In the genomic region with DNA sequence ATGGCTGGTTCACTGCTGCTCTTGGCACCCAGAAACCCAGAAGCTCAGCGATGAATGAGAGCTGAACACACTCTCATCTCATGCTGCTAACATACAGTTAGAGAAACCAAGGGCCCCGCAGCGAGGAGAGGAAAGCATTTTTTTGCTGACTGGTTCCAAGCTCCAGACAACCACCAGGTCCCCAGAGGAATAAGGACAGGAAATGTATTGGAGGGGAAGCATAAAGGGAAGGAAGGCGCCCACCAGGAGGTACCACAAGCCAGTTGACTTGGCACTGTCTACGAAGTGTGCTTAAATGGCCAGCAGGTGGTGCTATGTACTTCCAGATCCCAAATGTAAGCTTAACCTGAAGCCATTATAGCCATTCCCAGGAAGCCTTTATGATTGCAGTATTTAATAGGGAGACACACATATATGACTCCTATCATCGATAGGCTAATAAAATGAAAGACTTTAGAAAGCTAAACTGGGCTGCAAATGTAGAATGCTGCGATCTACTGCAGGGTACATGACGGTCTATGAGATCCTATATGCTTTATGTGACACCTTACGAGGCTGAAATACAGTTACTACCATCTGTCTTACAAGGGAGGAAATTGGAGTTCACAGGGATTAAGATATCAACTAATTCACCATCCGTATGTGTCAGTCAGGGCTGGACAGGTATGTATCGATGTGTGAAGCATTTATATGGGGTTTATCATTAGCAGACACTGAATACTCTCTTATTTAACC, we compare ENCODE assay signal across 8 mouse cellular contexts. TPM values are rescaled to one million over a fixed set of nuclear protein-coding genes. Genes with fewer than 3 reads are reported as not detected.
DNase-seq lines count a peak whose midpoint lies in the region; ATAC-seq and TF ChIP-seq lines count a peak whose summit lies in the region.

No protein-coding gene starts in this region.

- H3K27ac ChIP-seq in forebrain, postnatal 0 days (ENCODE audit: low read depth, low read length) = no peak overlapping the region
- no peak overlapping the region for H3K27ac ChIP-seq in intestine, embryonic 14.5 days (ENCODE audit: low read depth)
- H3K27ac ChIP-seq in left cerebral cortex, adult 2 months = no peak overlapping the region
- H3K27ac ChIP-seq in midbrain, embryonic 14.5 days (replicated peaks; ENCODE audit: low read depth, low read length) = no peak overlapping the region

- H3K36me3 ChIP-seq in forebrain, postnatal 0 days (ENCODE audit: insufficient read depth) = no peaks in the 10 kb centered on the region
- H3K36me3 ChIP-seq in intestine, embryonic 14.5 days (ENCODE audit: control insufficient read depth, insufficient read depth, low read length) = no peaks in the 10 kb centered on the region
- H3K36me3 ChIP-seq in midbrain, embryonic 14.5 days (ENCODE audit: control insufficient read depth, insufficient read depth, low read length) = no peaks in the 10 kb centered on the region
- H3K36me3 ChIP-seq in splenic B cell, adult 2 months (ENCODE audit: control insufficient read depth, insufficient read depth, low read length, poor library complexity, severe bottlenecking) = no peaks in the 10 kb centered on the region

- no peak overlapping the region for H3K4me2 ChIP-seq in forebrain, postnatal 0 days (ENCODE audit: low read depth)
- H3K4me2 ChIP-seq in intestine, embryonic 14.5 days (ENCODE audit: low read length) = no peak overlapping the region
- H3K4me2 ChIP-seq in midbrain, embryonic 14.5 days (ENCODE audit: low read length) = no peak overlapping the region

- peaks cover 19% of the 10 kb centered on the region for H3K27me3 ChIP-seq in forebrain, postnatal 0 days (ENCODE audit: insufficient read depth, low read length)
- peaks cover 15% of the 10 kb centered on the region; the same call in 1 of the 2 replicates for H3K27me3 ChIP-seq in intestine, embryonic 14.5 days (replicated peaks; ENCODE audit: control insufficient read depth, insufficient read depth, low read length)
- H3K27me3 ChIP-seq in midbrain, embryonic 14.5 days (ENCODE audit: control insufficient read depth, insufficient read depth, low read length) = peaks cover 18% of the 10 kb centered on the region; the same call in 1 of the 2 replicates
- H3K27me3 ChIP-seq in splenic B cell, adult 2 months (ENCODE audit: control insufficient read depth, insufficient read depth, low read length, poor library complexity, severe bottlenecking) = no peaks in the 10 kb centered on the region

- 41% methylated on average over 11 of the region's 11 CpGs for WGBS in forebrain, postnatal 0 days
- 38% methylated on average over 11 of the region's 11 CpGs for WGBS in intestine, embryonic 14.5 days
- WGBS in midbrain, embryonic 14.5 days = 45% methylated on average over 11 of the region's 11 CpGs

- peaks cover 7% of the 10 kb centered on the region; the same call in 1 of the 2 replicates for H3K4me1 ChIP-seq in forebrain, postnatal 0 days (ENCODE audit: insufficient read depth)
- H3K4me1 ChIP-seq in intestine, embryonic 14.5 days (replicated peaks; ENCODE audit: control insufficient read depth, insufficient read depth, low read length) = peaks cover 5% of the 10 kb centered on the region; the same call in 1 of the 2 replicates
- 0 out of 2 replicates have a peak, but pooled peaks cover 10% of the 10 kb centered on the region for H3K4me1 ChIP-seq in midbrain, embryonic 14.5 days (ENCODE audit: control insufficient read depth, insufficient read depth, low read length)

- H3K4me3 ChIP-seq in forebrain, postnatal 0 days (ENCODE audit: low read depth, low read length) = no peak overlapping the region
- no peak overlapping the region for H3K4me3 ChIP-seq in intestine, embryonic 14.5 days (ENCODE audit: low read depth, low read length)
- H3K4me3 ChIP-seq in left cerebral cortex, adult 2 months = no peak overlapping the region
- H3K4me3 ChIP-seq in midbrain, embryonic 14.5 days (replicated peaks; ENCODE audit: low read depth, low read length) = no peak overlapping the region

- peak; percentile 49 for DNase-seq in ovary, postnatal 14 days (ENCODE audit: low spot score)
- DNase-seq in ovary, postnatal 10 days (ENCODE audit: low spot score) = no peak
- DNase-seq in c-Kit-positive CD71-positive TER-119-positive erythroid progenitor cells, embryonic 14.5 days (ENCODE audit: low spot score) = peak; percentile 29
- peak; percentile 91 for DNase-seq in forebrain, postnatal 0 days
- peak; percentile 68 for DNase-seq in intestine, embryonic 14.5 days (ENCODE audit: low spot score)
- DNase-seq in left cerebral cortex, adult 2 months (ENCODE audit: extremely low spot score in 1 of 2, low spot score in 2 of 2) = peak; percentile 51 to 67
- peak; percentile 93 for DNase-seq in midbrain, embryonic 14.5 days
- peak; percentile 80 for DNase-seq in splenic B cell, adult 2 months (ENCODE audit: low read depth, low spot score)

- peak; percentile 89 for ATAC-seq in forebrain, postnatal 0 days
- ATAC-seq in intestine, embryonic 14.5 days (replicated peaks; ENCODE audit: low FRiP score, low TSS enrichment, low read depth) = no peak
- peak; percentile 72; the same call in 1 of the 2 replicates for ATAC-seq in midbrain, embryonic 14.5 days (ENCODE audit: low FRiP score, low TSS enrichment)

- TF ChIP-seq CTCF in forebrain, postnatal 0 days (IDR thresholded peaks at IDR 0.05; ENCODE audit: low read depth) = peak; percentile 91
- peak; percentile 89 for TF ChIP-seq CTCF in left cerebral cortex, adult 2 months (IDR thresholded peaks at IDR 0.05)

- no peaks in the 10 kb centered on the region for H3K9me3 ChIP-seq in forebrain, postnatal 0 days (ENCODE audit: low read length)
- no peaks in the 10 kb centered on the region for H3K9me3 ChIP-seq in intestine, embryonic 14.5 days (ENCODE audit: control insufficient read depth, low read length)
- H3K9me3 ChIP-seq in midbrain, embryonic 14.5 days (ENCODE audit: control insufficient read depth, low read length) = no peaks in the 10 kb centered on the region

- no peak overlapping the region for H3K9ac ChIP-seq in forebrain, postnatal 0 days
- H3K9ac ChIP-seq in intestine, embryonic 14.5 days (ENCODE audit: low read length) = no peak overlapping the region
- H3K9ac ChIP-seq in midbrain, embryonic 14.5 days (replicated peaks; ENCODE audit: low read length) = no peak overlapping the region

- intact Hi-C loops in left cerebral cortex, adult 2 months (cut with DNase I) = loop anchor here (1.0 to 10.0 kb wide), 7 partner anchors 52 to 841 kb away; no protein-coding TSS in a partner anchor

RNA-seq across cellular contexts. Expression of a gene that starts 33.1 kb away (rescaled TPM):
- not detected in 2 replicates for total RNA-seq in forebrain, postnatal 0 days (2014; rRNA removed)
- not detected in 2 replicates for polyA plus RNA-seq in forebrain, postnatal 0 days (2015; fragmentation: Nextera tagmentation; extraction: Ambion mirVana)
- not detected in 2 replicates for polyA plus RNA-seq in intestine, embryonic 14.5 days (2014; fragmentation: Nextera tagmentation; extraction: Ambion mirVana)
- total RNA-seq in left cerebral cortex, adult 2 months (2021) = not detected
- polyA plus RNA-seq in midbrain, embryonic 14.5 days (2014; fragmentation: Nextera tagmentation; extraction: Ambion mirVana) = not detected in 2 replicates
